ENCODE assay signal across 25 mouse cellular contexts in the genomic region with DNA sequence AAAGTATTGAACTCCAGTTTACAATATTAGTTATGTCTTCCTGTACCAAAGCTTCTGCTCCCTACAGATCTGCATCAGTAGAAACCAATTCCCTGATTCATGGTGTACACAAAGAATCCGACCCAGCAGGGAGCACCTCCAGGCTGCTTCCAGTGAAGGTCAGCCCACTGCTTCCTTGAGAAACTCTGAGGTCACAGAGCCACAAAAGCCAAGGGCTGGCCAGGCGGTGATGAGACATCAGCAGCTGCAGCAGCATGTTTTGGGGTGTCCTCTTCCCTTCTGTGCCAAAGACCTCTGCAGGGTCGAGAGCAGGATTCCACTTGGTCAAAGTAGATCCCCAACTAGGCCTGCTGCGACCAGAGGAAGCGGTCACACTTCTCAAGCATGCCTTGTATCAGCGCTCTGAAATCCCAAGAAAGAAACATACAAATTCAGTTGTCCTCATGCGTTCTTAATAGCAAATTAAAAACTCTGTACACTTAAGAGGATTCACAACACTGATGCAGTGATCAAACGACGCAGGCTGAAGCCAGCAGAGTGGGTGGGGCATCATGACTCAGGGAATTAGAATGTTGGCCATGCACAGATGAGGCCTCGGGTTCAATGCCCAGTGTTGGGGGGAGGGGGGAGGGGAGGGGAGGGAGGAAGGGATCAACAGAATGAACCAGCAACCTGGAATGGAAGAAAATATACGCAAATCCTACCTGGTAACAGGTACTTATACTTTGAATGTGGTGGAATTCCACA. TPM values are rescaled to one million over a fixed set of nuclear protein-coding genes. Genes with fewer than 3 reads are reported as not detected.
DNase-seq lines count a peak whose midpoint lies in the region; ATAC-seq and TF ChIP-seq lines count a peak whose summit lies in the region.
"Had no signal": no experiment of that assay in that cellular context is flagged by ENCODE, and none has a peak within 500 bp of the region (broad histone marks: within the 10 kb centered on the region; RNA-seq: fewer than 3 reads in every experiment).

No protein-coding gene starts in this region.

- no peak overlapping the region for H3K4me3 ChIP-seq in kidney, embryonic 16.5 days (ENCODE audit: low read length)
- H3K4me3 ChIP-seq in forebrain, postnatal 0 days (ENCODE audit: low read depth, low read length) = no peak overlapping the region
- H3K4me3 ChIP-seq: embryonic facial prominence, embryonic 15.5 days; hindbrain, embryonic 13.5 days; kidney, embryonic 15.5 days; megakaryocyte, embryonic 14.5 days; midbrain, embryonic 15.5 days had no signal

- H3K4me1 ChIP-seq in kidney, embryonic 16.5 days (ENCODE audit: insufficient read depth, low read length) = no peaks in the 10 kb centered on the region
- no peaks in the 10 kb centered on the region for H3K4me1 ChIP-seq in forebrain, postnatal 0 days (ENCODE audit: insufficient read depth)
- H3K4me1 ChIP-seq: embryonic facial prominence, embryonic 15.5 days; hindbrain, embryonic 13.5 days; kidney, embryonic 15.5 days; midbrain, embryonic 15.5 days had no signal

- no peak overlapping the region for H3K27ac ChIP-seq in kidney, embryonic 16.5 days (ENCODE audit: low read length)
- no peak overlapping the region for H3K27ac ChIP-seq in forebrain, postnatal 0 days (ENCODE audit: low read depth, low read length)
- H3K27ac ChIP-seq: embryonic facial prominence, embryonic 15.5 days; hindbrain, embryonic 13.5 days; kidney, embryonic 15.5 days; midbrain, embryonic 15.5 days had no signal

- H3K9me3 ChIP-seq in kidney, embryonic 16.5 days (ENCODE audit: low read length) = no peaks in the 10 kb centered on the region
- H3K9me3 ChIP-seq in forebrain, postnatal 0 days (ENCODE audit: low read length) = no peaks in the 10 kb centered on the region
- H3K9me3 ChIP-seq: embryonic facial prominence, embryonic 15.5 days; G1E; hindbrain, embryonic 13.5 days; kidney, embryonic 15.5 days; megakaryocyte, embryonic 14.5 days; midbrain, embryonic 15.5 days had no signal

- H3K4me2 ChIP-seq in kidney, embryonic 16.5 days (replicated peaks; ENCODE audit: low read depth, low read length) = no peak overlapping the region
- no peak overlapping the region for H3K4me2 ChIP-seq in forebrain, postnatal 0 days (ENCODE audit: low read depth)
- H3K4me2 ChIP-seq: embryonic facial prominence, embryonic 15.5 days; hindbrain, embryonic 13.5 days; kidney, embryonic 15.5 days; midbrain, embryonic 15.5 days had no signal

- H3K27me3 ChIP-seq in kidney, embryonic 16.5 days (ENCODE audit: insufficient read depth, low read length) = no peaks in the 10 kb centered on the region
- no peaks in the 10 kb centered on the region for H3K27me3 ChIP-seq in forebrain, postnatal 0 days (ENCODE audit: insufficient read depth, low read length)
- H3K27me3 ChIP-seq: embryonic facial prominence, embryonic 15.5 days; hindbrain, embryonic 13.5 days; kidney, embryonic 15.5 days; megakaryocyte, embryonic 14.5 days; midbrain, embryonic 15.5 days had no signal

- peaks cover 47% of the 10 kb centered on the region for H3K36me3 ChIP-seq in kidney, embryonic 16.5 days (ENCODE audit: insufficient read depth, low read length)
- H3K36me3 ChIP-seq in forebrain, postnatal 0 days (ENCODE audit: insufficient read depth) = peaks cover 52% of the 10 kb centered on the region

- TF ChIP-seq CTCF in forebrain, postnatal 0 days (IDR thresholded peaks at IDR 0.05; ENCODE audit: low read depth) = no peak

- no peak overlapping the region for H3K9ac ChIP-seq in kidney, embryonic 16.5 days (replicated peaks; ENCODE audit: low read length)
- H3K9ac ChIP-seq in forebrain, postnatal 0 days = no peak overlapping the region
- H3K9ac ChIP-seq: embryonic facial prominence, embryonic 15.5 days; hindbrain, embryonic 13.5 days; kidney, embryonic 15.5 days; midbrain, embryonic 15.5 days had no signal

- WGBS in kidney, embryonic 16.5 days = 78% methylated on average over 11 of the region's 11 CpGs
- WGBS in forebrain, postnatal 0 days = 72% methylated on average over 11 of the region's 11 CpGs

- peak; percentile 46 to 71 for DNase-seq in adrenal gland, adult (ENCODE audit: inconsistent age in 2 of 2, low spot score in 1 of 2)
- no peak for DNase-seq in adrenal gland, adult 18-20 months (ENCODE audit: low spot score in 2 of 2)
- peak; percentile 61 for DNase-seq in 3134 (ENCODE audit: extremely low read depth, insufficient read length, low spot score)
- peak; percentile 70 for DNase-seq in Muller cell, postnatal 12 days (ENCODE audit: inconsistent ontology term)
- DNase-seq in c-Kit-negative CD71-positive TER-119-positive erythroid progenitor cells, embryonic 14.5 days (ENCODE audit: low read depth, low spot score) = peak; percentile 4
- DNase-seq in cerebellum, adult 11-12 months = no peak
- no peak for DNase-seq in forebrain, postnatal 0 days
- DNase-seq: cerebellum, adult 9-11 months; embryo, embryonic 11 days; gastrocnemius, postnatal 25 days had no signal

- no peak for ATAC-seq in kidney, embryonic 16.5 days (ENCODE audit: low FRiP score, low TSS enrichment)
- ATAC-seq in forebrain, postnatal 0 days = no peak
- ATAC-seq: midbrain, embryonic 15.5 days had no signal

RNA-seq across cellular contexts. Expression of a gene that starts 9.6 kb away (rescaled TPM):
- total RNA-seq in adrenal gland, adult 18-20 months (2021) = not detected
- 0.63 TPM in 1 of 2 replicates, not detected in the other for polyA plus RNA-seq in kidney, embryonic 16.5 days (2015; fragmentation: Nextera tagmentation; extraction: Ambion mirVana)
- total RNA-seq in forebrain, postnatal 0 days (2014; rRNA removed) = not detected in 2 replicates
- not detected in 2 replicates for polyA plus RNA-seq in forebrain, postnatal 0 days (2015; fragmentation: Nextera tagmentation; extraction: Ambion mirVana)
- total RNA-seq: G1E; gastrocnemius, postnatal 25 days; layer of hippocampus, postnatal 25 days; left cerebral cortex, postnatal 36 days had no signal
- polyA plus RNA-seq: embryonic facial prominence, embryonic 15.5 days; forebrain, embryonic 11.5 days; G1E; heart, postnatal 0 days; hindbrain, embryonic 13.5 days; lung, embryonic 16.5 days; midbrain, embryonic 15.5 days; stomach, embryonic 16.5 days had no signal

RNA-seq across cellular contexts. Expression of a gene that starts 18.4 kb away (rescaled TPM):
- not detected for total RNA-seq in adrenal gland, adult 18-20 months (2021)
- polyA plus RNA-seq in kidney, embryonic 16.5 days (2015; fragmentation: Nextera tagmentation; extraction: Ambion mirVana) = 2.3 and 2.5 TPM in 2 replicates
- total RNA-seq in forebrain, postnatal 0 days (2014; rRNA removed) = not detected in 2 replicates
- 0.36 TPM in 1 of 2 replicates, not detected in the other for polyA plus RNA-seq in forebrain, postnatal 0 days (2015; fragmentation: Nextera tagmentation; extraction: Ambion mirVana)
- total RNA-seq: G1E; gastrocnemius, postnatal 25 days; layer of hippocampus, postnatal 25 days; left cerebral cortex, postnatal 36 days had no signal
- polyA plus RNA-seq: embryonic facial prominence, embryonic 15.5 days; forebrain, embryonic 11.5 days; frontal cortex, adult 2 months; G1E; heart, postnatal 0 days; hindbrain, embryonic 13.5 days had no signal

RNA-seq across cellular contexts. Expression of a gene that starts 28.8 kb away (rescaled TPM):
- total RNA-seq in adrenal gland, adult 18-20 months (2021) = not detected
- polyA plus RNA-seq in kidney, embryonic 16.5 days (2015; fragmentation: Nextera tagmentation; extraction: Ambion mirVana) = 0.08 TPM in 1 of 2 replicates, not detected in the other
- total RNA-seq in forebrain, postnatal 0 days (2014; rRNA removed) = not detected in 2 replicates
- polyA plus RNA-seq in forebrain, postnatal 0 days (2015; fragmentation: Nextera tagmentation; extraction: Ambion mirVana) = not detected in 2 replicates
- total RNA-seq: G1E; gastrocnemius, postnatal 25 days; layer of hippocampus, postnatal 25 days; left cerebral cortex, postnatal 36 days had no signal
- polyA plus RNA-seq: embryonic facial prominence, embryonic 15.5 days; forebrain, embryonic 11.5 days; frontal cortex, adult 2 months; G1E; heart, postnatal 0 days; hindbrain, embryonic 13.5 days; intestine, embryonic 14.5 days; lung, embryonic 16.5 days; midbrain, embryonic 15.5 days had no signal

RNA-seq across cellular contexts. Expression of a gene that starts 34.6 kb away (rescaled TPM):
- 10 to 100 TPM; 23.9 to 26.5 TPM for total RNA-seq in adrenal gland, adult 18-20 months (2021)
- 30.9 and 34.4 TPM in 2 replicates for polyA plus RNA-seq in kidney, embryonic 16.5 days (2015; fragmentation: Nextera tagmentation; extraction: Ambion mirVana)
- 17.1 and 24.5 TPM in 2 replicates for total RNA-seq in forebrain, postnatal 0 days (2014; rRNA removed)
- polyA plus RNA-seq in forebrain, postnatal 0 days (2015; fragmentation: Nextera tagmentation; extraction: Ambion mirVana) = 5.6 and 6.9 TPM in 2 replicates

RNA-seq across cellular contexts. Expression of a gene that starts 34.7 kb away (rescaled TPM):
- total RNA-seq in adrenal gland, adult 18-20 months (2021) = 10 to 100 TPM; 37.6 to 40.3 TPM
- polyA plus RNA-seq in kidney, embryonic 16.5 days (2015; fragmentation: Nextera tagmentation; extraction: Ambion mirVana) = 45.7 and 50.5 TPM in 2 replicates
- 58.2 and 60.1 TPM in 2 replicates for total RNA-seq in forebrain, postnatal 0 days (2014; rRNA removed)
- polyA plus RNA-seq in forebrain, postnatal 0 days (2015; fragmentation: Nextera tagmentation; extraction: Ambion mirVana) = 39.0 and 42.1 TPM in 2 replicates

Comparison
In these comparisons a context has a peak if more than half of its experiments do, and no peak if none do; other contexts are left out.
1. DNase-seq: peak in adrenal gland, adult (2 of 2), 3134 (single experiment), Muller cell, postnatal 12 days (single experiment) and c-Kit-negative CD71-positive TER-119-positive erythroid progenitor cells, embryonic 14.5 days (single experiment); none in adrenal gland, adult 18-20 months (0 of 2), cerebellum, adult 11-12 months (single experiment) and forebrain, postnatal 0 days (single experiment).